Mouse (Mus musculus): ENCODE measurements around the gene BC035947.

Gene BC035947

DNA sequence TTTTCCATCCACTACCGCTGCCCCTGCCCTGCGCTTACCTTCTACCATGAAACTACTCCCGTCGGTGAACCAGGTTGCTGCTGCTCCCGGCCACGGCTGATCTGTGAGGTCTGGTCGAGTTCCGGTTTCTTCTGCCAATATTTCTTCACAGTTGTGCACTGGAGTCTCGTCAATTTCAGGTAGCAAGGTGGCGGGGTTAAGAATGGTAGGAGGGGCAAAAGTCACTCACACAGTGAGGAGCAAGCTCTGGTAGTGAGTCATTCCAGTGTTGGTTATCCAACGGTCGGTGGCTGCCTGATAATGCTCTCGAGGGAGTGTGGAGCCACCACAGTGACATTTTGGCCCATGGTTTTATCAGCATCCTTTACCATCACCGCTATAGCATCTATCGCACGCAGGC lies 10.9 kb downstream of the BC035947 start:
- DNase-seq, result no peak

DNA sequence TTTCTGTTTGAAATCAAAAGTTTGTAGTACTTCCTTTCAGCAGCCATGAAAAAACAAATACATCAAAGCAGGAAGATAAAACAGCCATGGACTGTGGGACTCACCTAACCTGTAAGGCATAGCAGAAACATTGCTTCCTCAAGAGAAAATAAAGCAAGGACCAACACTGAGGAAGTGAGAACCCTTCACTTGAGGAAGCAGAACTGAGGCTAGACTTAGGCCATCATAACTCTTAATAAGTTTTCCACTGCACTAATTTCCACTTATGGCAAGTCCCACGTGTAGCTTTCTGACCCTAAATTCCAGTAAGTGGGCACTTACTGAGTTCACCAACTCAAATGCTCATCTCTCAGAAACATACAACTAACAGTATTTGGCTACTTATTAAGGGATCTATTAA lies 21.8 kb downstream of the BC035947 start:
- peak; percentile 36 for DNase-seq

DNA sequence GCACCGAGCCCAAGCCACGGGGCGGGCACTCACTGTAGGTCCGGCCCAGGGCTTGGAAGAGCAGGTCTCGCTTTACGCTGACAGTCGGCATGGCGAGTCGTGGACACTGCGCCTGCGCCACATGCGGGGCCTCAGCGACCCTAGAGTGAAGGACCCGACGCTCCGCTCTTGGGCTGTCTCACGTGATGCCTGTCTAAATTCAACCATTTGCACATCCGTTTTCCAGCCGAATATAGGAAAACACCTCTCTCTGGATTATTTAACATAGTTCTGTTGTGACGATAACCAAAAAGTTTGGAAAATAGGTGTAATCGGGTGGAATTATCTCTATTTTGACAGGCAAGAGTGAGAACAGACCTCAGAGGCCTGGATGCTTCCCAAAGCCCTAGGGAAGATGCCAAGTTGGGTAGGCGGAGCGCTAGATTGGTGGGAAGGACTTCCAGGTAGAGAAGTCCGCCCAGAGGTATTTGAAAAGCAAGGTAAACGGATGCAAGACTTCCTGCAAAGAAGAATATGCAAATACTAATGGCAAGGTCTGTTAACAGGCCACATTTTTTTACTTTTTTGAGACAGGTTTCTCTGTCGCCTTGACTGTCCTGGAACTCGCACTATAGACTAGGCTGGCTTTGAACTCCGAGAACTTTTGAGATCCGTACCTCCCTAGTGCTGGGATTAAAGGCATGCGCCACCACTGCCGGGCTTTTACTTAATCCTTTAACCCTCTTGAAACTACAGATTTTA lies 23.0 kb downstream of the BC035947 start, which contains the start of gene Farsb:
Farsb (minus strand) TSS at position 146 of the 741 bp plus-strand sequence.
- peak; percentile 99 for DNase-seq

DNA sequence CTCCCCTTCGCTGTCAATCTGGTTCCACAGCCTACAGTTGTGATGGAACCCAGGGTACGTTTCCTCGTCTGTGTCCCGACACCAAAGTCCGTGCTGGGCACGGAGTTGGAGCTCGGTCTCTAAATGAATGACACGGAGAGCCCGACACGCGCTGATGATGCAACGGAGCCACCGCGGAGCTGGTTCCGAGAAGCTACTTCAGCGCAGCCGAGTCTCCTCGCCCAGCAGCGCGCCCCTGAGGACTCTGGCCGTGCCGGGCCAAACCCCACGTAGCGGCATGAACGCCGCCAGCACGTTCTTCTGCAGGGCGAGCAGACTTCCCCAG lies 23.6 kb downstream of the BC035947 start:
- DNase-seq, result no peak

DNA sequence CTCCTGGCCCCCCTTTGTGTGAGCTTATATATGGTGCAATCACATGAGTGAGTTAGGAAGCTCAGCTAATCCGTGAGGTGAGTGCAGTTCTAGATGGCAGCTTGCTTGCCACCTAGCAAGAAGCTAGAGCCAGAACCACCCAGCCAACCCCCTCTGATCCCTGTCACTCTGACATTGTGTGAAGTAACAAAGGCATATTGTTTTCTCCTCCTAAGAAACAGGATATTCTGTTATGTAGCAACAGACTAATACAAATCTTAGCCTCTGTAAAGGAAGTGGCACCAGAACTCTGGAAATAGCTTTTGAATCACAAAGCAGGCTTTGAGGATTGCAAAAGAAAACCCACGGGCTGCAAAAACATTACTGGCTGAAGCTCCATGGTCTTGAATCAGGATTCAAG lies 27.6 kb downstream of the BC035947 start:
- peak; percentile 85 for DNase-seq

DNA sequence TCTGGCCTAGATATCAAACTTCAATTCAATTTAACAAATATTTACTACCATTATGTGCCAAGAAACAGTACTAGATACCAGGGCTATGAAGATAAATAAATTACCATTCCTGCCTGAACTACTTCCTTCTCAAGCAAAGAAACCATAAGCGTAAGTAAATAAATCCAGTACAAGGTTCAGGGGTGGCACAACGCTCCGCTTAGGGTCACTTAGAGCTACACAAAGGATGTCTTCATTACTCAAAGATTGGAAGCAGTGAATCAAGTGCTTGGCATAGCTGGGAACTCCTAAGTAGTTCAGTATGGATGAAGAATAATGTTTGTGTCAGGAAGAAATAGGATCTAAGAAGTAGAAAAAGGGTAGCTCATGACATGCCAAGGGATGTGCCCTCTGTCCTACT lies 28.5 kb downstream of the BC035947 start:
- DNase-seq, result peak; percentile 34

DNA sequence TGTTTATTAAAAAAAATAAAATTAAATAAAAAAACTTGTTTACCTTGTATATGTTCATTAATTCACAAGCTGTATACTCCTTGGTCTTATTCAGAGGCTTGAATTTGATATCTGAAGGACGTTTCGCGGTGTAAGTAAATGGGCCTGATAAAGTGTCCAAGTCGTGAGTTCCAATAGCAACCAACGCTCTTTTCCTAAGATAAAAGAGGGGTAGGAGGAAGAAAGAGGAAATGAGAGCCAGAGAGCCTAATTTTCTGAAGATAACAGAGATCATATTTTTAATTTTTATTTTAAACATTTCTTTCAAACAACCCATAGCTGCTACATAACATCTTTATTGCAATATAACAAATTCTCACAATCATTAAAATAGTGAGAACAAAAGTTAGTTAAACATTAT lies 39.5 kb downstream of the BC035947 start:
- DNase-seq, result no peak

DNA sequence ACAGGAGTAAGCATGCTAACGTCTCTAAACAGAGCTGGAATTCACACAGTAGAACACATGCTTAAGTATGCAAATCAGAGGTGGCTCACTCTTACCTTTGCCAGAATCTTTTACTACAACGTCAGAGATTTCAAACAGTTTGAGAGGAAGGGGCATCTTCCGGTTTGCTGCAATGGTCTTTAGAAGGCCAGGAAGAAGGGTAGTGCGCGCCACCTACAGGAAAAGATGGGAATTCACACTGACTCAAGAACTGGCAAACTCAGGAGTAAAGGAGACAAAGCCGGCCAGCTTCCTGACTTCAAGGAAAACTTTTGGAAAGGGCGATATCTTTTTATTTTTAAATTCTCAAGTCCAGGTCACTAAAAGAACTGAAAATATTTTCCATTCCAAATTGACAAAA lies 57.3 kb downstream of the BC035947 start:
- DNase-seq, result peak; percentile 70

DNA sequence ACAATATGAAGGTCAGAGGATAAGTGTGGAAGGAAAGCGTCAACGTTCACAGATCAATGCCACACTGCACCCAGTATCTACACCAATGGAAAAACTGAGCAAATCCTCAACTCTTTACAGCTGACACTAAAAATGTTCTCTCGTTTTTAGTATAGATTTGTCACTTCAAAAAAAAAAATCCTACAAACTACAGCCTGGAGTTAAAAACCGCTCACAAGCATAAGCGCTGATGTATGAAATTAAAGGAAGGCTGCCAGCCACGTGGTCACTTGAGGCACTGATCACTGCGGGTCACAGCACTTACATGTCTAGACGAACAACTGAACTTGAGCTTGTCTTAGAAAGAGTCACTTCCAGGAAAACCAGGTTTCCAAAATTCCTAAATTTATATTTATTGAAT lies 58.1 kb downstream of the BC035947 start:
- DNase-seq, result peak; percentile 57

DNA sequence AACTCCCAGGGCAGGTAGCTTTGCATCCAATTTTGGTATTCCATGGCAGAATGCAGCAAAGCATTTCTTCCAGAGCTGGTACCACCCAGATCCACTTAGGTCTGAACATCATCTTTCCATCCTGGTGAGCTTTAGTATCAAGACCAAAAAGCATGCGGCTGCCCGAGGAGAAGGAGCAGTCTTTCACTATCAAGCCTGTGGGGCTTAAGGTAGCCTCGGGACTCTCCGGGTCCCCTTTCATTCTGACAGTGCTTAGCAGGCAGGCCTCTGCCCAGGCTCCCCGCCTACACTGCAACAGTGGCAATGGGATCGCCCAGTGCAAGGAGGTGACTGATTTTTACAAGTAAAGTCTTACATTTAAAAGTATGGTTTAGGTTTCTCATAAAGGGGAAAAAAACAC lies 59.4 kb downstream of the BC035947 start:
- DNase-seq, result peak; percentile 81

DNA sequence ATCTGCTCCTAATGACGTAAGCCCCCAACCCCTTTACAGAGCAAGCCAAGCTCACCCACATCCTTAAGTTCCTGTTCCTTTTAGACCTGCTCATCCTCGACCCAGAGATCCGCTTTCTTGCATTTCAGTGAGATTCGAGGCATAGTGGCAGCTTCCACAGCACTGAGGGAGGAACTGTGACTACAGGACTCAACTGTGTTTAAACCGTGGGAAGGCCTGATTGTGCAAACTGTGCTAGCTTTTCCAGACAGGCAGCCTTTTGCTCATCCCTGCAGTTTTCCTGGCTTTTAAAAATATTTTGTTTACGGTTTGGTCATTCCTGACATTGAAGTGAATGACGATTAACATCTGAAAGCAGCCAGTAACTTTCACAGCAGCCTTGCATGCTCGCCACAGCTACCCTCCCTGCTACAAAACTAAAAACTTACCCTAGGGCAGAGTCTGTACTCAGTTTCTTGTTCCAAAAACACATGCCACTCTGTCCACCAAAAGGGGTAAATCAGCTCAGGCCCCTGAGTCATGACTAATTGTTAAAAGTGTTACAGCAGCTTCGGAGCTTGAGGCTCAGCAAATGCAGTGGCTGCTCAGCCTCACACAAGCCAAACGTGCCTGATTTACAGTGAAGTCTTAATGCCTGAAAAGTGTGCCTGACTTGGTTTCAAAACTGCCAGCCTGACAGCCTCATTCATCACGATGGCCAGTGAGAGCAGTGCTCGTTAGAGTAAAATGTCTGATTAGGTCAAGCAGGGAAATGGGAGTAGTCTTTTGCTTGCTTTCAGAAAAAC lies 60.7 kb downstream of the BC035947 start:
- DNase-seq, result peak; percentile 73

DNA sequence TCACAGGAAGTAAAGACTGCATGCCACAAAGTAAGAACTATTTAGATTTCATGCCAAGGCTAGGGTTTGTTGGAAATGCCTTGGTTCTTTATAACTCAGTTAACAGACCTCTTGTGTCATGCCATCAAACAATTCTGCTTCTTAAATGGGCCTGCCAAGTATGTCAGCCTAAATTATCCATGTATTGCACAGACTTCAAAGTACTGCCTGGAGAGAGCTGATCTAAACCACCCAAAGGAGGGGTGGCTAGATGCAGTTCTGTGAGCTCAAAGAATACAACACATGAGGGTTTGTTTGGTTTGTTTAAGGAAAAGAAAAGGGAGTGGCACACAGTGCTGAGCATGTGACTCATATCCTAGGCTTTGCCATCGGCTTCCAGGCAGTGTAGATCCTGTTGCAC lies 63.9 kb downstream of the BC035947 start:
- DNase-seq, result peak; percentile 5

All from heart, adult 11 months (tissue).